Mouse (Mus musculus) spleen, adult 2 months (tissue): ENCODE data around the gene Esrrb.

Experiments
- CTCF ChIP-seq: fragments of 200-500 bp; IDR thresholded peaks from 2 replicates; pipeline ENCODE4 v1.5.1; 2011; ENCODE audit warnings: mild to moderate bottlenecking, inconsistent platforms; ENCODE audit not compliant: insufficient read depth, insufficient read length, insufficient replicate concordance; ENCODE audit errors: extremely low read depth
- POLR2A ChIP-seq: fragments of 200-500 bp; IDR thresholded peaks from 2 replicates; pipeline ENCODE4 v1.6.1; 2011; ENCODE audit warnings: low read depth, low read length, inconsistent platforms

DNA sequence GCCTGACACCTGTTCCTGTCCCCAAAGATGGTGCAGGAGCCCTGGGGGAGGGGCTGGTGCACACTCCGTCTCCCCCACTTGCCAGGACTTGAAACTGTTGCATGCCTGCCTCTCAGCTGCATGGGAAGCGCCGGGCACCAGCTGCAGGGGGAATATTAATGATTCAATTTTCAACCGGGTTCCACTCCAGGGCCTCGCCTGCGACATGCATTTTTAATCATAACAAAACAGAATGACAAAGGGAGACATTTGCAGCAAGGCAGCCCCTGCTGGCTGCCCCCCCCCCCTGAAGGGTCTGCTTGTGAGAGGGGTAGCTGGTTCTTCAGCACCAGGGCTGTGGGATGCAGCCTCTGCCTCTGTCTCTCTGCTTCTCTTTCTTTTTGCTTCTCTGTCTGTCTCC is 22.9 kb downstream of the Esrrb start:
- TF ChIP-seq POLR2A = no peak
- TF ChIP-seq CTCF = no peak
